Mouse (Mus musculus) gonadal fat pad, adult 2 months (tissue): Measurements from ENCODE around the gene Kmt2c. TPM values are rescaled to one million over a fixed set of nuclear protein-coding genes. Genes with fewer than 3 reads are reported as not detected.
"Not testable (repeated sequence)": the region's sequence is repeated elsewhere in the genome, so short reads cannot be mapped to it uniquely, and the experiment has no call there.

ENCODE experiments used
- DNase-seq: peaks from one replicate; pipeline ENCODE4 v3.0.0-alpha.2; 2012; ENCODE audit warnings: low read depth
- polyA plus RNA-seq: library from polyadenylated mRNA; depleted of rRNA; stranded (reverse); fragments of >200 nt; gene quantifications from 2 replicates; pipeline ENCODE4 v1.2.3, GENCODE M21; 2012; rRNA removed

Kmt2c gene
- polyA plus RNA-seq, 1 experiment, result 21.6 TPM

DNA sequence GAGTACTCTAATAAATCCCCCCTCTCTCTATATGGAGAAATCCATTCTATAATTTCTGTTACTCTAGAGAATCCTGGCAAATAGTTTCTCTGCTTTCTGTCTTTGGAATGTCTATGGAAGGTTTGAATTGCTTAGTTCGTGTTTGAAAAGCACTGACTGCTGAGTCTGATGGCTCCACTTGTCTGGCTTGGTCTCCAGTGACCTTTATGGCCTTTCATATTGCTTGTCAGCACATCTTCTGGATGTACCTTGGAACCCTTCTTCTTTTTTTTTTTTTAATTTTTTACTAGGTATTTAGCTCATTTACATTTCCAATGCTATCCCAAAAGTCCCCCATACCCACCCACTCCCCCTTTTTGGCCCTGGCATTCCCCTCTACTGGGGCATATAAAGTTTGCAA lies 274.2 kb downstream of the Kmt2c start:
- DNase-seq, result not testable (repeated sequence)

DNA sequence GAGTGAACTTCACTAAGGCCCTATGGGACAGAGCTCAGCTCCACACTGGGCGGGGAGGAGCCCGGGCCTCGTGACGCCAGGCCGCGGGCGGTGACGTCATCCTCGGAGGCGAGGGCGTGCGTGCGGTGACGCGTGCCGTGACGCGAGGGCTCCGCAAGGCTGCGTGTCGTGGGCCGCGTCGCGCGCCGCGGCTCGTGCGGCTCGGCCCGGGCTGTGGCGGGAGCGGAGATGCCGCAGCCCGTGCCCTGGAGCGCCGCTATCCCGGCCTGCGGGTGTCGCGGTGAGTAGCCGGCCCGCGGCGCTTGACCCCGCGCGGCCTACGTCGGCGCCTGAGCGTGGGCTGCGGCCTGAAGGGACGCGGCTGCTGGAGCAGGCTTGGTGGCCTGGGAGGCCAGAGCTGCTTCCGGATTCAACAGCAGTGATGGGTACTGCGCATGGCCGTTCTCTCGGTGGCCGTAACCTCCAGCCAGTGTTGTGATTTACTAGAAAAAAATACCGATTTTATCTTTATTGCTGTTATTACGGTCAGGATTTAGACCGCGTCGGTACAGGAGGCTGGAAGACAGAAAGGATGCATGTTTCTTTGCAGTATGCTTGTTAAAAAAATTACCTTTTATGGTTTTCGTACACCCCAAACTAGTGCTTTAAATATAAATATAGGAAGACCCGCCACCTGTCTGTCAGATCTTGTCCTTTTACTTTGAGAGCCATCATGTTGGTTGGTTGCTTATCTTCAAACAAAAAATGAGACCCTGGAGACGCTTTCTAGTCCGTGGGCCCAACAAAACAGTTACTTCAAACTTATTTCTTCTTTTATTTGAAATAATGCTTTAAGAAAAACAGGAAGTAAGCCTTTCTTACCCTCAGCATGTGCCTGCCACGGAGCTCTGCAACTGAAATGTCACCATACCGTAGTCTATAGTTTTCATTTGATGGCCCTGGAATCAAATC lies 275.6 kb downstream of the Kmt2c start, which contains the start of gene E130116L18Rik:
Gene E130116L18Rik, minus strand, starts transcription at position 402 of the 951 bp plus-strand sequence.
- DNase-seq, result no peak

Other genes starting within 250 kb of the Kmt2c start
- gene Cct8l1, start 17.3 kb upstream of the Kmt2c start, polyA plus RNA-seq, result 0.09 and 0.23 TPM in 2 replicates
- gene Xrcc2, start 207.0 kb upstream of the Kmt2c start, polyA plus RNA-seq, result 3.7 and 5.3 TPM in 2 replicates